Mouse (Mus musculus) heart, embryonic 11.5 days (tissue): ENCODE measurements at regions not wholly inside any gene's neighbourhood (a gene's known extent, or its start where the extent isn't known, plus 50 kb on each side); places are given as distances from the start of the nearest gene placed in this dataset.

Source experiments
- ATAC-seq: fragments of 200-750 bp; cut with Nextera tagmentation; replicated peaks from 2 replicates; pipeline ENCODE4 v1.8.0; 2017; ENCODE audit warnings: moderate library complexity; ENCODE audit not compliant: insufficient number of reproducible peaks, low FRiP score, low TSS enrichment
- H3K27ac ChIP-seq: fragments of 300-500 bp; sonication (generic); 2 replicates; pipeline ENCODE4 v1.5.1; 2014; ENCODE audit warnings: mild to moderate bottlenecking, low read depth, low read length
- H3K27me3 ChIP-seq: fragments of 300-500 bp; sonication (generic); 2 replicates; pipeline ENCODE4 v1.6.1; 2014; ENCODE audit warnings: mild to moderate bottlenecking, low read length, mixed read lengths; ENCODE audit not compliant: control insufficient read depth, insufficient read depth
- H3K36me3 ChIP-seq: fragments of 300-500 bp; sonication (generic); 2 replicates; pipeline ENCODE4 v1.6.1; 2014; ENCODE audit warnings: mild to moderate bottlenecking, low read length, moderate library complexity, mixed read lengths; ENCODE audit not compliant: control insufficient read depth, insufficient read depth
- H3K4me1 ChIP-seq: fragments of 300-500 bp; sonication (generic); 2 replicates; pipeline ENCODE4 v1.6.1; 2014; ENCODE audit warnings: low read length; ENCODE audit not compliant: control insufficient read depth, insufficient read depth
- H3K4me2 ChIP-seq: fragments of 300-500 bp; sonication (generic); 2 replicates; pipeline ENCODE4 v1.6.1; 2014; ENCODE audit warnings: mild to moderate bottlenecking, moderate library complexity
- H3K4me3 ChIP-seq: fragments of 300-500 bp; sonication (generic); 2 replicates; pipeline ENCODE4 v1.5.1; 2014; ENCODE audit warnings: low read depth, low read length
- H3K9ac ChIP-seq: fragments of 300-500 bp; sonication (generic); 2 replicates; pipeline ENCODE4 v1.6.1; 2014; ENCODE audit warnings: mild to moderate bottlenecking, low read depth, low read length, moderate library complexity
- H3K9me3 ChIP-seq: fragments of 300-500 bp; sonication (generic); replicated peaks from 2 replicates; pipeline ENCODE4 v1.6.1; 2016; ENCODE audit warnings: low read length; ENCODE audit not compliant: control insufficient read depth
- WGBS: fragments of 180-500 bp; shearing (Covaris S2); extraction: QIAGEN DNeasy Blood & Tissue Kit; methylation state at CpG from one replicate; pipeline ENCODE4 v1.1.7; 2014; ENCODE audit not compliant: insufficient replicate concordance; 5-methylcytosine and 5-hydroxymethylcytosine counted together

GRCm38 (mm10) chr12:29122931-29123330 is 371.3 kb downstream of the Eipr1 start:
- Histone ChIP-seq H3K9ac (no peak overlapping the region), H3K4me2 (no peak overlapping the region), H3K36me3 (no peaks in the 10 kb centered on the region), H3K27me3 (no peaks in the 10 kb centered on the region), H3K9me3 (no peaks in the 10 kb centered on the region), H3K4me3 (no peak overlapping the region), H3K4me1 (no peaks in the 10 kb centered on the region), H3K27ac (no peak overlapping the region)
- 47% methylated on average over 4 of the region's 4 CpGs for WGBS
- no peak for ATAC-seq

GRCm38 (mm10) chr12:29124079-29124668 is 372.6 kb downstream of the Eipr1 start:
- Histone ChIP-seq H3K4me1 (0 out of 2 replicates have a peak, but pooled peaks cover 8% of the 10 kb centered on the region), H3K9ac (no peak overlapping the region), H3K36me3 (no peaks in the 10 kb centered on the region), H3K27ac (no peak overlapping the region), H3K27me3 (no peaks in the 10 kb centered on the region), H3K4me2 (no peak overlapping the region), H3K9me3 (no peaks in the 10 kb centered on the region), H3K4me3 (no peak overlapping the region)
- ATAC-seq: no peak
- WGBS: 57% methylated on average over 7 of the region's 7 CpGs

GRCm38 (mm10) chr12:29128844-29129243 is 377.2 kb downstream of the Eipr1 start:
- H3K4me3 ChIP-seq: no peak overlapping the region
- H3K4me1 ChIP-seq: peaks cover 8% of the 10 kb centered on the region; the same call in 1 of the 2 replicates
- no peak overlapping the region for H3K4me2 ChIP-seq
- 0 out of 2 replicates have a peak, but pooled peaks have one; percentile 46 for ATAC-seq
- no peak overlapping the region for H3K9ac ChIP-seq
- no peaks in the 10 kb centered on the region for H3K36me3 ChIP-seq
- H3K27ac ChIP-seq: no peak overlapping the region
- H3K27me3 ChIP-seq: no peaks in the 10 kb centered on the region
- WGBS: 31% methylated on average over 10 of the region's 10 CpGs
- no peaks in the 10 kb centered on the region for H3K9me3 ChIP-seq

- no peak for ATAC-seq
- no peaks in the 10 kb centered on the region for H3K27me3 ChIP-seq
- WGBS: 53% methylated on average over 4 of the region's 4 CpGs
- no peak overlapping the region for H3K4me2 ChIP-seq
- no peaks in the 10 kb centered on the region for H3K9me3 ChIP-seq
- no peak overlapping the region for H3K9ac ChIP-seq
- H3K27ac ChIP-seq: no peak overlapping the region
- no peaks in the 10 kb centered on the region for H3K36me3 ChIP-seq
- H3K4me1 ChIP-seq: peaks cover 8% of the 10 kb centered on the region; the same call in 1 of the 2 replicates
- no peak overlapping the region for H3K4me3 ChIP-seq
These were observed 377.7 kb downstream of the Eipr1 start for GRCm38 (mm10) chr12:29129331-29129730.

GRCm38 (mm10) chr12:29134326-29134725 is 382.7 kb downstream of the Eipr1 start:
- no peak overlapping the region for H3K27ac ChIP-seq
- peaks cover 10% of the 10 kb centered on the region for H3K4me1 ChIP-seq
- no peaks in the 10 kb centered on the region for H3K36me3 ChIP-seq
- no peak overlapping the region for H3K4me2 ChIP-seq
- 88% methylated on average over 2 of the region's 2 CpGs for WGBS
- no peaks in the 10 kb centered on the region for H3K9me3 ChIP-seq
- no peak overlapping the region for H3K4me3 ChIP-seq
- H3K27me3 ChIP-seq: 0 out of 2 replicates have a peak, but pooled peaks cover 2% of the 10 kb centered on the region
- ATAC-seq: no peak
- no peak overlapping the region for H3K9ac ChIP-seq

GRCm38 (mm10) chr12:29136850-29137268 is 385.3 kb downstream of the Eipr1 start:
- Histone ChIP-seq H3K4me1 (peaks cover 18% of the 10 kb centered on the region), H3K36me3 (no peaks in the 10 kb centered on the region), H3K27ac (no peak overlapping the region), H3K27me3 (0 out of 2 replicates have a peak, but pooled peaks cover 2% of the 10 kb centered on the region), H3K4me3 (no peak overlapping the region), H3K9ac (no peak overlapping the region), H3K4me2 (no peak overlapping the region), H3K9me3 (no peaks in the 10 kb centered on the region)
- peak; percentile 53; the same call in 1 of the 2 replicates for ATAC-seq
- 36% methylated on average over 5 of the region's 5 CpGs for WGBS

- Histone ChIP-seq H3K9ac (no peak overlapping the region), H3K4me2 (no peak overlapping the region), H3K4me3 (no peak overlapping the region), H3K9me3 (no peaks in the 10 kb centered on the region), H3K27ac (no peak overlapping the region), H3K36me3 (no peaks in the 10 kb centered on the region), H3K27me3 (0 out of 2 replicates have a peak, but pooled peaks cover 2% of the 10 kb centered on the region), H3K4me1 (peaks cover 18% of the 10 kb centered on the region)
- 0 out of 2 replicates have a peak, but pooled peaks have one; percentile 29 for ATAC-seq
- WGBS: 78% methylated on average over 8 of the region's 8 CpGs
These were observed 385.9 kb downstream of the Eipr1 start for GRCm38 (mm10) chr12:29137455-29137854.

- no peak overlapping the region for H3K27ac ChIP-seq
- ATAC-seq: no peak
- H3K36me3 ChIP-seq: no peaks in the 10 kb centered on the region
- no peaks in the 10 kb centered on the region for H3K9me3 ChIP-seq
- H3K4me2 ChIP-seq: no peak overlapping the region
- no peak overlapping the region for H3K4me3 ChIP-seq
- H3K9ac ChIP-seq: no peak overlapping the region
- 0 out of 2 replicates have a peak, but pooled peaks cover 2% of the 10 kb centered on the region for H3K27me3 ChIP-seq
- peaks cover 18% of the 10 kb centered on the region for H3K4me1 ChIP-seq
- WGBS: 16% methylated on average over 3 of the region's 3 CpGs
These were observed 387.6 kb upstream of the Myt1l start for GRCm38 (mm10) chr12:29140576-29140975.

GRCm38 (mm10) chr12:29141132-29141531 is 387.1 kb upstream of the Myt1l start:
- no peak overlapping the region for H3K27ac ChIP-seq
- peaks cover 18% of the 10 kb centered on the region for H3K4me1 ChIP-seq
- H3K9me3 ChIP-seq: no peaks in the 10 kb centered on the region
- no peak overlapping the region for H3K9ac ChIP-seq
- ATAC-seq: no peak
- H3K27me3 ChIP-seq: 0 out of 2 replicates have a peak, but pooled peaks cover 2% of the 10 kb centered on the region
- no peak overlapping the region for H3K4me3 ChIP-seq
- H3K4me2 ChIP-seq: no peak overlapping the region
- 49% methylated on average over 13 of the region's 13 CpGs for WGBS
- H3K36me3 ChIP-seq: no peaks in the 10 kb centered on the region
